Mouse (Mus musculus): ENCODE measurements around the gene Ulk4.

DNA sequence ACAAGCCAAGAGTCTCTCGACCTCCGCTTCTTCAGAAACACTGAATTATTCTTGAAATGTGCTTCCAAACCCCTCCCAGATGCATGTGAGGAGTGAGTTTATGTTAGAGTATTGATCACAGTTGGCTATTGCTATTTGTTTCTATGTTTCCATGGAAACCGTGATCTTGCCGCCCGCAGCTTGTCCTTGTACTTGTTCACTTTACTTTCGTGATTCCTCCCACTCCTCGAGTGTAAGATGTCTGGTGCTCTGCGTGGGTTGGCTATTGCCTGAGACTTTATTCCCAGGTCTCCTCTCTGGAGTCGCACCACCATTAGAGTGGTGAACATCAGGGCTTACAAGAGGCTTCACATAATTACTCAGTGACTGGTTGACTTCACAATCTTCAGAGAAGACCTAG, 80.5 kb downstream of the Ulk4 start:
- TF ChIP-seq POLR2A (IDR thresholded peaks at IDR 0.05; ENCODE audit: control insufficient read depth, extremely low read depth, insufficient read depth, low read length, poor library complexity) (no peak), CTCF (IDR thresholded peaks at IDR 0.05; ENCODE audit: borderline replicate concordance, control insufficient read depth, extremely low read depth, insufficient read depth, low read length, poor library complexity) (no peak)

All from thymus, adult 2 months (tissue).